Mouse (Mus musculus): ENCODE measurements around the gene Cpne1. TPM values are rescaled to one million over a fixed set of nuclear protein-coding genes. Genes with fewer than 3 reads are reported as not detected.

The Cpne1 gene
- polyA plus RNA-seq, 1 experiment: 54.6 TPM

GRCm38 (mm10) chr2:156145486-156146130 is 33.8 kb upstream of the Cpne1 start:
- Histone ChIP-seq H3K79me2 (ENCODE audit: control insufficient read depth, insufficient read depth) (peaks cover 62% of the 10 kb centered on the region), H3K4me3 (ENCODE audit: insufficient read depth, poor library complexity, severe bottlenecking) (no peak overlapping the region), H3K36me3 (ENCODE audit: control insufficient read depth, insufficient read depth) (peaks cover 56% of the 10 kb centered on the region), H3K79me3 (ENCODE audit: low read depth) (peaks cover 12% of the 10 kb centered on the region), H3ac (ENCODE audit: control insufficient read depth, insufficient read length, low read depth) (no peak overlapping the region), H3K27me3 (ENCODE audit: control insufficient read depth, insufficient read depth, insufficient read length) (no peaks in the 10 kb centered on the region)
- TF ChIP-seq MAX (IDR thresholded peaks at IDR 0.05) (no peak), MYOD1 (IDR thresholded peaks at IDR 0.05; ENCODE audit: control insufficient read depth, insufficient read length, low read depth) (no peak), FOSL1 (IDR thresholded peaks at IDR 0.05; ENCODE audit: insufficient read depth, low read length, poor library complexity, severe bottlenecking) (no peak), USF1 (IDR thresholded peaks at IDR 0.05; ENCODE audit: low read depth) (no peak), CEBPB (IDR thresholded peaks at IDR 0.05; ENCODE audit: low read depth) (no peak), MYOG (IDR thresholded peaks at IDR 0.05; ENCODE audit: control insufficient read depth, extremely low read depth, insufficient read length) (no peak), CTCF (IDR thresholded peaks at IDR 0.05; ENCODE audit: control insufficient read depth, insufficient read depth, insufficient read length) (no peak)

DNA sequence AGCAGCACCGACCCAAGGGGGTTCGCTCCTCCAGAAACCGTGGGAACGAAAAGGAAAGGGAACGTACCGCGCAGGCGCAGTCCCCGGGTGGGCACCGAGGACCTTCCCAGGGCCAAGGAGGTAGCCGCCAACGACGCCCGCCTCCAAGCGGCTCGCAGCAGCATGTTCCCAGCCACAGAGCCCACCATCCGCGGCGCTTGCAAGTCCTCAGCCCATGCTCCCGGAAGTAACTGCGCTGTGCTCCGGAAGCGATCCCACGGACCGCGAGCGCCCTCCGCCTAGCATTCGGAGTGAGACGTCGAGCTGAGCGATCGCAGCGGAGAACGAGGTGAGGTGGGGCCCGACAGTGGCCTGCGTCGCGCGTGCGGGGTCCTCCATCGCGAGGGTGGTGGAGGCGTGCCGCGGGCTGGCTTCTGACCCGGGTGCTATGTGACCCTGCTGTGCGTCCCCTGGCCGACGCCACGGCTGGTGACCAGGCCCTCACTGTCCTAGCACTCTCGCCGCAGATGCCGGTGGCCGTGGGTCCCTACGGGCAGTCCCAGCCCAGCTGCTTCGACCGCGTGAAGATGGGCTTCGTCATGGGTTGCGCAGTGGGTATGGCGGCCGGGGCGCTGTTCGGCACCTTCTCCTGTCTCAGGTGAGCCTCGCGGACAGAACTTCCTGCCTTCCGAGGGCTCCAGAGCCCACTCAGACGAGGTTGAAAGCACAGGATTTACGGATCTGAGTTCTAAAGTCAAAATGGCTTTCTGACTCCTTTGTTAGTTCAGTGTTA is 32.4 kb upstream of the Cpne1 start, which contains the start of the genes Romo1 and Nfs1:
Romo1 (plus strand) TSS at position 87 of the 772 bp plus-strand sequence.
Nfs1 (minus strand) TSS at position 234 of the 772 bp plus-strand sequence.
- H3K27me3 ChIP-seq (ENCODE audit: control insufficient read depth, insufficient read depth, insufficient read length): no peaks in the 10 kb centered on the region
- TF ChIP-seq MYOD1 (IDR thresholded peaks at IDR 0.05; ENCODE audit: control insufficient read depth, insufficient read length, low read depth) (peak; percentile 5), MAX (IDR thresholded peaks at IDR 0.05) (peak; percentile 89), FOSL1 (IDR thresholded peaks at IDR 0.05; ENCODE audit: insufficient read depth, low read length, poor library complexity, severe bottlenecking) (no peak), MYOG (IDR thresholded peaks at IDR 0.05; ENCODE audit: control insufficient read depth, extremely low read depth, insufficient read length) (no peak), CTCF (IDR thresholded peaks at IDR 0.05; ENCODE audit: control insufficient read depth, insufficient read depth, insufficient read length) (peak; percentile 61), USF1 (IDR thresholded peaks at IDR 0.05; ENCODE audit: low read depth) (no peak), CEBPB (IDR thresholded peaks at IDR 0.05; ENCODE audit: low read depth) (no peak)
- peak within 1 kb of the TSS; percentile 73 for H3K4me3 ChIP-seq (ENCODE audit: insufficient read depth, poor library complexity, severe bottlenecking)
- H3K79me3 ChIP-seq (ENCODE audit: low read depth): peaks cover 7% of the 10 kb centered on the region
- H3K36me3 ChIP-seq (ENCODE audit: control insufficient read depth, insufficient read depth): peaks cover 48% of the 10 kb centered on the region
- peak within 1 kb of the TSS; percentile 87 for H3ac ChIP-seq (ENCODE audit: control insufficient read depth, insufficient read length, low read depth)
- H3K79me2 ChIP-seq (ENCODE audit: control insufficient read depth, insufficient read depth): peaks cover 47% of the 10 kb centered on the region

- peak overlapping the region; percentile 73 for H3K4me3 ChIP-seq (ENCODE audit: insufficient read depth, poor library complexity, severe bottlenecking)
- peaks cover 46% of the 10 kb centered on the region for H3K36me3 ChIP-seq (ENCODE audit: control insufficient read depth, insufficient read depth)
- H3K27me3 ChIP-seq (ENCODE audit: control insufficient read depth, insufficient read depth, insufficient read length): no peaks in the 10 kb centered on the region
- peaks cover 7% of the 10 kb centered on the region for H3K79me3 ChIP-seq (ENCODE audit: low read depth)
- peaks cover 41% of the 10 kb centered on the region for H3K79me2 ChIP-seq (ENCODE audit: control insufficient read depth, insufficient read depth)
- no peak for TF ChIP-seq USF1 (IDR thresholded peaks at IDR 0.05; ENCODE audit: low read depth)
- TF ChIP-seq MAX (IDR thresholded peaks at IDR 0.05): no peak
- TF ChIP-seq MYOD1 (IDR thresholded peaks at IDR 0.05; ENCODE audit: control insufficient read depth, insufficient read length, low read depth): no peak
- TF ChIP-seq MYOG (IDR thresholded peaks at IDR 0.05; ENCODE audit: control insufficient read depth, extremely low read depth, insufficient read length): no peak
- TF ChIP-seq FOSL1 (IDR thresholded peaks at IDR 0.05; ENCODE audit: insufficient read depth, low read length, poor library complexity, severe bottlenecking): no peak
- no peak for TF ChIP-seq CEBPB (IDR thresholded peaks at IDR 0.05; ENCODE audit: low read depth)
- TF ChIP-seq CTCF (IDR thresholded peaks at IDR 0.05; ENCODE audit: control insufficient read depth, insufficient read depth, insufficient read length): no peak
- H3ac ChIP-seq (ENCODE audit: control insufficient read depth, insufficient read length, low read depth): peak overlapping the region; percentile 87
These were observed 31.6 kb upstream of the Cpne1 start for GRCm38 (mm10) chr2:156143367-156143766.

DNA sequence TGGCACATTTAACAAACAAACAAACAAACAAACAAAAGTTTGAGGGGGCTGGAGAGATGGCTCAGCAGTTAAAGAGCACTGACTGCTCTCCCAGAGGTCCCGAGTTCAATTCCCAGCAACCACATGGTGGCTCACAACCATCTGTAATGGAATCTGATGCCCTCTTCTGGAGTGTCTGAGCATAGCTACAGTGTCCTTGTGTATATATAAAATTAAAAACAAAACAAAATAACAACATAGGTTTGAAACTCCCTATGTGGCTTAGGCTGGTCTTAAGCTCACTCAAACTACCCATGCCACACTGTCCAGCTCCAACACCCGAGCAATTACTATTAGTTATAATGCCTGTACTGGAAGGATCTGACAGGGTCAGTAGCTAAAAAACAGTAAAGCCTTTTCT is 31.1 kb upstream of the Cpne1 start:
- TF ChIP-seq MAX (IDR thresholded peaks at IDR 0.05): no peak
- TF ChIP-seq MYOD1 (IDR thresholded peaks at IDR 0.05; ENCODE audit: control insufficient read depth, insufficient read length, low read depth): no peak
- no peak for TF ChIP-seq CTCF (IDR thresholded peaks at IDR 0.05; ENCODE audit: control insufficient read depth, insufficient read depth, insufficient read length)
- TF ChIP-seq MYOG (IDR thresholded peaks at IDR 0.05; ENCODE audit: control insufficient read depth, extremely low read depth, insufficient read length): no peak
- TF ChIP-seq USF1 (IDR thresholded peaks at IDR 0.05; ENCODE audit: low read depth): no peak
- TF ChIP-seq CEBPB (IDR thresholded peaks at IDR 0.05; ENCODE audit: low read depth): no peak
- TF ChIP-seq FOSL1 (IDR thresholded peaks at IDR 0.05; ENCODE audit: insufficient read depth, low read length, poor library complexity, severe bottlenecking): no peak
- H3K36me3 ChIP-seq (ENCODE audit: control insufficient read depth, insufficient read depth): peaks cover 40% of the 10 kb centered on the region
- H3K27me3 ChIP-seq (ENCODE audit: control insufficient read depth, insufficient read depth, insufficient read length): no peaks in the 10 kb centered on the region
- peaks cover 41% of the 10 kb centered on the region for H3K79me2 ChIP-seq (ENCODE audit: control insufficient read depth, insufficient read depth)
- peaks cover 7% of the 10 kb centered on the region for H3K79me3 ChIP-seq (ENCODE audit: low read depth)
- peak overlapping the region; percentile 73 for H3K4me3 ChIP-seq (ENCODE audit: insufficient read depth, poor library complexity, severe bottlenecking)
- H3ac ChIP-seq (ENCODE audit: control insufficient read depth, insufficient read length, low read depth): no peak overlapping the region

DNA sequence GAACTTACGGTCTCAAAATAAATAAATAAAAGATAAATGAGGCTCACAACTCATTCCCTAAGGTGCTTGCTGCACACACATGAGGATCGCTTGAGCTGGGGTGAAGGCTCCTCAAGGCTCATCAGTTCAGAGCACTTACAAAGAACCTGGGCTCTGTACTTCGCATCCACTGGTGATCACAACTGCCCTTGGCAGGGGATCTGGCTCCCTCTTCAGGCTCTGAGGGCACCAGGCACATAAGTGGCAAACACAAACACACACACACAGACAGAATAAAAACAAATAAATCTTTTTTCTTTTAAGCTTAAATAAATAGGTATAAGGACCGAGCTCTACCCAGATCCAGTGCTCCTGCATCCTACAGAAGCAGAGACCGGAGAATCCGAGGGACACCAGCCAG is 23.9 kb upstream of the Cpne1 start:
- Histone ChIP-seq H3ac (ENCODE audit: control insufficient read depth, insufficient read length, low read depth) (no peak overlapping the region), H3K79me2 (ENCODE audit: control insufficient read depth, insufficient read depth) (no peaks in the 10 kb centered on the region), H3K27me3 (ENCODE audit: control insufficient read depth, insufficient read depth, insufficient read length) (no peaks in the 10 kb centered on the region), H3K36me3 (ENCODE audit: control insufficient read depth, insufficient read depth) (peaks cover 35% of the 10 kb centered on the region), H3K4me3 (ENCODE audit: insufficient read depth, poor library complexity, severe bottlenecking) (no peak overlapping the region), H3K79me3 (ENCODE audit: low read depth) (no peaks in the 10 kb centered on the region)
- TF ChIP-seq CTCF (IDR thresholded peaks at IDR 0.05; ENCODE audit: control insufficient read depth, insufficient read depth, insufficient read length) (no peak), FOSL1 (IDR thresholded peaks at IDR 0.05; ENCODE audit: insufficient read depth, low read length, poor library complexity, severe bottlenecking) (no peak), MAX (IDR thresholded peaks at IDR 0.05) (no peak), CEBPB (IDR thresholded peaks at IDR 0.05; ENCODE audit: low read depth) (no peak), USF1 (IDR thresholded peaks at IDR 0.05; ENCODE audit: low read depth) (no peak), MYOG (IDR thresholded peaks at IDR 0.05; ENCODE audit: control insufficient read depth, extremely low read depth, insufficient read length) (no peak), MYOD1 (IDR thresholded peaks at IDR 0.05; ENCODE audit: control insufficient read depth, insufficient read length, low read depth) (no peak)
